Comparison of ENCODE assay signal across 28 mouse cellular contexts in the genomic region with DNA sequence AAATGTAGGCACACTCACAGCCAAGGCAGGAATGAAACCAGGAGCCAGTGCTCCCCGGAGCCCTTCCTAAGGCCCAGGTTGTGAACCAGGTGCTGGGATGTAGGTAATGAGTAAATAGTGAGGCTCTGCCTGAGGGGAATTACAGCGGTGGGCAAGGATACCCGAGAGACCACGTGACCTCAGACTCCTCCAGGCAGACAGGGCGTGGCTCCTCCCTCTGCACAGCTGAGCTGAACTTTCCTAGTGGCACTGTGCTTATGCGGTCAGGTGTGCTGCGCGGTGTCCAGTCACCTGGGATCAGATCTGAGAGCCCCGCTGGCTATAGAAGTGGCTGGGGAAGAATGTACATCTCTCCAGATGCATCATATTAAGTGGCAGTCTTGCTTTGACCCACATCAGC.
DNase-seq lines count a peak whose midpoint lies in the region; ATAC-seq lines count a peak whose summit lies in the region.
"Had no signal": no experiment of that assay in that cellular context is flagged by ENCODE, and none has a peak within 500 bp of the region (broad histone marks: within the 10 kb centered on the region; RNA-seq: fewer than 3 reads in every experiment).

No protein-coding gene starts in this region.

- ATAC-seq in embryonic facial prominence, embryonic 13.5 days (ENCODE audit: insufficient number of reproducible peaks, insufficient read depth, low FRiP score, low TSS enrichment, low read depth): 0 out of 2 replicates have a peak, but pooled peaks have one; percentile 43
- ATAC-seq in kidney, embryonic 15.5 days (replicated peaks; ENCODE audit: low FRiP score): peak; percentile 64; the same call in 1 of the 2 replicates
- no peak; the same call in 1 of the 2 replicates for ATAC-seq in kidney, embryonic 14.5 days (ENCODE audit: low FRiP score, low TSS enrichment)
- peak; percentile 26; the same call in 1 of the 2 replicates for ATAC-seq in embryonic facial prominence, embryonic 14.5 days (ENCODE audit: low read depth)
- ATAC-seq in midbrain, embryonic 11.5 days (ENCODE audit: low FRiP score): no peak
- ATAC-seq in granulocyte monocyte progenitor cell, adult 5-6 weeks (replicated peaks; ENCODE audit: poor library complexity, severe bottlenecking): no peak
- ATAC-seq: activated CD4-positive, CD25-positive, alpha-beta regulatory T cell, adult 4 months; forebrain, embryonic 14.5 days; forebrain, postnatal 0 days; hindbrain, postnatal 0 days; inflammation-experienced regulatory T-cells, adult 6 months; Patski had no signal

- H3K4me1 ChIP-seq in embryonic facial prominence, embryonic 13.5 days: no peaks in the 10 kb centered on the region
- peaks cover 8% of the 10 kb centered on the region; the same call in 1 of the 2 replicates for H3K4me1 ChIP-seq in embryonic facial prominence, embryonic 10.5 days
- no peaks in the 10 kb centered on the region for H3K4me1 ChIP-seq in kidney, embryonic 15.5 days
- no peaks in the 10 kb centered on the region for H3K4me1 ChIP-seq in kidney, embryonic 14.5 days (ENCODE audit: control insufficient read depth, insufficient read depth, low read length)
- H3K4me1 ChIP-seq in embryonic facial prominence, embryonic 14.5 days (ENCODE audit: control insufficient read depth, insufficient read depth, low read length): no peaks in the 10 kb centered on the region
- no peaks in the 10 kb centered on the region for H3K4me1 ChIP-seq in midbrain, embryonic 11.5 days (ENCODE audit: control insufficient read depth, insufficient read depth, low read length)
- H3K4me1 ChIP-seq: embryonic facial prominence, embryonic 12.5 days; heart, embryonic 10.5 days; heart, embryonic 13.5 days had no signal

- H3K9me3 ChIP-seq in embryonic facial prominence, embryonic 13.5 days: no peaks in the 10 kb centered on the region
- no peaks in the 10 kb centered on the region for H3K9me3 ChIP-seq in embryonic facial prominence, embryonic 10.5 days
- no peaks in the 10 kb centered on the region for H3K9me3 ChIP-seq in kidney, embryonic 15.5 days (replicated peaks)
- H3K9me3 ChIP-seq in kidney, embryonic 14.5 days (ENCODE audit: control insufficient read depth, low read length): no peaks in the 10 kb centered on the region
- no peaks in the 10 kb centered on the region for H3K9me3 ChIP-seq in embryonic facial prominence, embryonic 14.5 days (ENCODE audit: control insufficient read depth, low read length)
- no peaks in the 10 kb centered on the region for H3K9me3 ChIP-seq in midbrain, embryonic 11.5 days (ENCODE audit: control insufficient read depth, low read length)
- H3K9me3 ChIP-seq: embryonic facial prominence, embryonic 12.5 days; heart, embryonic 10.5 days; heart, embryonic 13.5 days had no signal

- H3K27ac ChIP-seq in embryonic facial prominence, embryonic 13.5 days: no peak overlapping the region
- H3K27ac ChIP-seq in embryonic facial prominence, embryonic 10.5 days (replicated peaks): no peak overlapping the region
- H3K27ac ChIP-seq in kidney, embryonic 15.5 days: no peak overlapping the region
- H3K27ac ChIP-seq in kidney, embryonic 14.5 days (ENCODE audit: low read depth, low read length): no peak overlapping the region
- H3K27ac ChIP-seq in embryonic facial prominence, embryonic 14.5 days (replicated peaks; ENCODE audit: low read depth, low read length): no peak overlapping the region
- no peak overlapping the region for H3K27ac ChIP-seq in midbrain, embryonic 11.5 days (ENCODE audit: low read depth, low read length)
- H3K27ac ChIP-seq: embryonic facial prominence, embryonic 12.5 days; heart, adult 2 months; heart, embryonic 10.5 days; heart, embryonic 13.5 days; hindbrain, embryonic 14.5 days; hindbrain, postnatal 0 days had no signal

- no peaks in the 10 kb centered on the region for H3K27me3 ChIP-seq in embryonic facial prominence, embryonic 13.5 days
- H3K27me3 ChIP-seq in embryonic facial prominence, embryonic 10.5 days (replicated peaks; ENCODE audit: low read depth, poor library complexity, severe bottlenecking): no peaks in the 10 kb centered on the region
- no peaks in the 10 kb centered on the region for H3K27me3 ChIP-seq in kidney, embryonic 15.5 days
- H3K27me3 ChIP-seq in kidney, embryonic 14.5 days (ENCODE audit: control insufficient read depth, insufficient read depth, low read length): no peaks in the 10 kb centered on the region
- no peaks in the 10 kb centered on the region for H3K27me3 ChIP-seq in embryonic facial prominence, embryonic 14.5 days (replicated peaks; ENCODE audit: control insufficient read depth, insufficient read depth, low read length)
- H3K27me3 ChIP-seq in midbrain, embryonic 11.5 days (ENCODE audit: control insufficient read depth, insufficient read depth, low read length): no peaks in the 10 kb centered on the region
- H3K27me3 ChIP-seq: embryonic facial prominence, embryonic 12.5 days; heart, embryonic 13.5 days; Patski had no signal

- no peak for DNase-seq in embryonic facial prominence, embryonic 10.5 days (ENCODE audit: low spot score)
- DNase-seq in ES-CJ7 (ENCODE audit: low read depth, low spot score): peak; percentile 4
- peak; percentile 32 for DNase-seq in embryonic facial prominence, embryonic 14.5 days (ENCODE audit: low spot score)
- DNase-seq in midbrain, embryonic 11.5 days (ENCODE audit: low spot score, missing footprints): no peak
- DNase-seq: adrenal gland, postnatal 10 days; adrenal gland, postnatal 36 days; cerebellum, adult 18-20 months; cerebellum, adult 9-10 months; cerebellum, postnatal 14 days; forebrain, postnatal 0 days; gastrocnemius, postnatal 25 days; heart, adult 2 months; heart, postnatal 14 days; heart, postnatal 4 days had no signal

- no peaks in the 10 kb centered on the region for H3K36me3 ChIP-seq in embryonic facial prominence, embryonic 13.5 days
- no peaks in the 10 kb centered on the region for H3K36me3 ChIP-seq in embryonic facial prominence, embryonic 10.5 days (replicated peaks)
- no peaks in the 10 kb centered on the region for H3K36me3 ChIP-seq in kidney, embryonic 15.5 days
- no peaks in the 10 kb centered on the region for H3K36me3 ChIP-seq in kidney, embryonic 14.5 days (ENCODE audit: control insufficient read depth, insufficient read depth, low read length)
- H3K36me3 ChIP-seq in embryonic facial prominence, embryonic 14.5 days (ENCODE audit: control insufficient read depth, insufficient read depth, low read length): no peaks in the 10 kb centered on the region
- H3K36me3 ChIP-seq in midbrain, embryonic 11.5 days (ENCODE audit: control insufficient read depth, insufficient read depth, low read length): no peaks in the 10 kb centered on the region
- H3K36me3 ChIP-seq: embryonic facial prominence, embryonic 12.5 days; G1E; heart, embryonic 10.5 days; heart, embryonic 13.5 days had no signal

- H3K9ac ChIP-seq in embryonic facial prominence, embryonic 13.5 days: no peak overlapping the region
- H3K9ac ChIP-seq in kidney, embryonic 15.5 days: no peak overlapping the region
- H3K9ac ChIP-seq in kidney, embryonic 14.5 days (ENCODE audit: low read depth, low read length): no peak overlapping the region
- H3K9ac ChIP-seq in embryonic facial prominence, embryonic 14.5 days (ENCODE audit: low read depth, low read length): no peak overlapping the region
- no peak overlapping the region for H3K9ac ChIP-seq in midbrain, embryonic 11.5 days (ENCODE audit: low read length)
- H3K9ac ChIP-seq: embryonic facial prominence, embryonic 12.5 days; forebrain, postnatal 0 days; heart, embryonic 13.5 days; hindbrain, embryonic 14.5 days had no signal

- WGBS in embryonic facial prominence, embryonic 13.5 days: 62% methylated on average over 9 of the region's 9 CpGs
- 75% methylated on average over 9 of the region's 9 CpGs for WGBS in embryonic facial prominence, embryonic 10.5 days
- 66% methylated on average over 9 of the region's 9 CpGs for WGBS in kidney, embryonic 15.5 days
- WGBS in kidney, embryonic 14.5 days: 62% methylated on average over 9 of the region's 9 CpGs
- 59% methylated on average over 9 of the region's 9 CpGs for WGBS in embryonic facial prominence, embryonic 14.5 days
- WGBS in midbrain, embryonic 11.5 days: 92% methylated on average over 9 of the region's 9 CpGs

- H3K4me2 ChIP-seq in embryonic facial prominence, embryonic 13.5 days: no peak overlapping the region
- H3K4me2 ChIP-seq in kidney, embryonic 15.5 days: no peak overlapping the region
- H3K4me2 ChIP-seq in kidney, embryonic 14.5 days (replicated peaks; ENCODE audit: low read depth, low read length): no peak overlapping the region
- no peak overlapping the region for H3K4me2 ChIP-seq in embryonic facial prominence, embryonic 14.5 days (ENCODE audit: low read depth, low read length)
- H3K4me2 ChIP-seq in midbrain, embryonic 11.5 days: no peak overlapping the region
- H3K4me2 ChIP-seq: embryonic facial prominence, embryonic 12.5 days; heart, embryonic 13.5 days; hindbrain, embryonic 14.5 days had no signal

- H3K4me3 ChIP-seq in embryonic facial prominence, embryonic 13.5 days: no peak overlapping the region
- H3K4me3 ChIP-seq in embryonic facial prominence, embryonic 10.5 days: no peak overlapping the region
- no peak overlapping the region for H3K4me3 ChIP-seq in kidney, embryonic 15.5 days (replicated peaks)
- H3K4me3 ChIP-seq in kidney, embryonic 14.5 days (ENCODE audit: low read length): no peak overlapping the region
- no peak overlapping the region for H3K4me3 ChIP-seq in embryonic facial prominence, embryonic 14.5 days (ENCODE audit: low read depth, low read length)
- no peak overlapping the region for H3K4me3 ChIP-seq in midbrain, embryonic 11.5 days (ENCODE audit: low read depth, low read length)
- H3K4me3 ChIP-seq: embryonic facial prominence, embryonic 12.5 days; heart, adult 2 months; heart, embryonic 10.5 days; heart, embryonic 13.5 days had no signal

Comparison
In these comparisons a context has a peak if more than half of its experiments do, and no peak if none do; other contexts are left out.
1. ATAC-seq: peak in embryonic facial prominence, embryonic 13.5 days (single experiment), kidney, embryonic 15.5 days (single experiment) and embryonic facial prominence, embryonic 14.5 days (single experiment); none in kidney, embryonic 14.5 days (single experiment), midbrain, embryonic 11.5 days (single experiment) and granulocyte monocyte progenitor cell, adult 5-6 weeks (single experiment).
2. DNase-seq: peak in ES-CJ7 (single experiment) and embryonic facial prominence, embryonic 14.5 days (single experiment); none in embryonic facial prominence, embryonic 10.5 days (single experiment) and midbrain, embryonic 11.5 days (single experiment).